Mouse (Mus musculus) spleen, postnatal 0 days (tissue): Measurements from ENCODE around the gene Olfr648. TPM values are rescaled to one million over a fixed set of nuclear protein-coding genes. Genes with fewer than 3 reads are reported as not detected.

Experiments used
- polyA plus RNA-seq: library from polyadenylated mRNA; unstranded; fragments of >200 nt; fragmentation: Nextera tagmentation; extraction: Ambion mirVana; gene quantifications from 2 replicates; pipeline ENCODE4 v1.2.1, GENCODE M21; 2015

The Olfr648 gene
- 0.08 and 0.15 TPM in 2 replicates for polyA plus RNA-seq

GRCm38 (mm10) chr7:104183292-104183691 lies at the start of gene Olfr648:
Gene Olfr648 (minus strand): TSS chr7:104183392.

GRCm38 (mm10) chr7:104218701-104219569 lies 35.7 kb upstream of the Olfr648 start, which contains the start of gene Trim6:
Gene Trim6 (plus strand): TSS chr7:104218793.

GRCm38 (mm10) chr7:104195885-104196284 lies 12.7 kb upstream of the Olfr648 start, which contains the start of gene Olfr649:
Gene Olfr649 (minus strand): TSS chr7:104195985.

DNA sequence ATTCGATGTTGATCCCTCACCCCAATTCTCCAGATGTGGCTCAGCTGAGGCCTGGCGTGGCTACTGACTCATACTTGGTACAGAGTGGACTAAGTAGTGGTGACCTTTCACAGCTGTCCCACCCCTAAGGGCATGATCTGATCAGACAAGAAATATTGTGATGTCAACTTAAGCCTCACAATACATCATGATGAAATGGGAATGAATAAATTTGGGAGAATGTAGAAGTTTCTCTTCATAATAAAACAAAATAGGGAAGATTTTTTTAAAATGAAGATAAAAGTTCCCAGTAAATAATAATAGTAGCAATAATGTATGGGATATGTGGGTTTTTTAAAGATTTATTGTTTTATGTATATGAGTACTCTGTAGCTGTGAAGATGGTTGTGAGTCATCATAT lies 32.7 kb downstream of the Olfr648 start, which contains the start of gene Ubqlnl:
Gene Ubqlnl, minus strand, starts transcription at position 101 of the 400 bp plus-strand sequence.

DNA sequence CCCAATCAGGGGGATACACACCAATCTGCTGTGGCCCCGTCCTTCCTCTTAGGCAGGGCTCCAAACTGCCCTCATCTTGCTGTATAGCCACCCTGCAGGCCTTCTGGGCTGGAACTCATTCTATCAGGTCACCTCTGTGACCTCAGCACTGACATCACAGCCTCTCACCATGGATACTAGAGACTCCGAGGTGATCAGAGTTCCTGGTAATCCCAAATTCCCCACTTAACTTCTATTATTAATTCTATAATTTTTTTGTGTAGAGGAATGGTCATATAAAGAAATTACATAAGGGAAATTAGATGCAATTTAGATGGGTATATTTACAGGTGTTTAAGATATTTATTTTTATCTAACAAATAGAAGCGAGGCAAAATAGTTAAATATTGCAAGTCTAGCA lies 40.0 kb downstream of the Olfr648 start, which contains the start of gene Ubqln3:
Gene Ubqln3, minus strand, starts transcription at position 101 of the 400 bp plus-strand sequence.

GRCm38 (mm10) chr7:104137305-104137704 lies 45.9 kb downstream of the Olfr648 start, which contains the start of gene Olfr643:
Gene Olfr643 (minus strand): TSS chr7:104137405.

DNA sequence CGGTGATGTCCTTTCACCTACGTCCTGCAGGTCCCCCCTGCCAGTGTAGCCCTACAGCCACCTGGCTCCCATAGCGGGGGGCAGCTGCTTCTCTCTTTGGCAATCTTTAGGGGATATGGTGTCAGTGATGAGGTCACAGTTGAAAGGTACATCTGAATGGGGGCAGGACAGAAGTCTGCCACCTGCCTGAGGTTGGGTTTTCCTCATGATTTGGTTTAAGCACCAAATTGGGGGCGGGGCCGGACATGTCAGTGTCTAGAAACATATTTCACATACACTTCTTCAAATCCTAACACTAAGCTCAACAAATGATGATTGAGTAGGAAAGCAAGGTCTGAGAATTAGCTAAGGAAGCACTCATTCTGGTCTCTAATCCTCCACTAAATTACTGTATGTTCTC lies 53.5 kb downstream of the Olfr648 start, which contains the start of gene Ubqln5:
Gene Ubqln5, minus strand, starts transcription at position 101 of the 400 bp plus-strand sequence.

Other genes starting within 250 kb of the Olfr648 start
- gene Olfr632, start 249.0 kb downstream of the Olfr648 start, polyA plus RNA-seq, result 0.07 TPM in 1 of 2 replicates, not detected in the other
- gene Olfr633, start 239.0 kb downstream of the Olfr648 start, polyA plus RNA-seq, result not detected in 2 replicates
- not detected in 2 replicates for gene Olfr635, start 212.2 kb downstream of the Olfr648 start, polyA plus RNA-seq
- not detected in 2 replicates for gene Olfr638, start 184.6 kb downstream of the Olfr648 start, polyA plus RNA-seq
- not detected in 2 replicates for gene Olfr639, start 166.1 kb downstream of the Olfr648 start, polyA plus RNA-seq
- not detected in 2 replicates for gene Olfr640, start 157.8 kb downstream of the Olfr648 start, polyA plus RNA-seq
- gene Olfr641, start 147.9 kb downstream of the Olfr648 start, polyA plus RNA-seq, result not detected in 2 replicates
- not detected in 2 replicates for gene Olfr642, start 130.7 kb downstream of the Olfr648 start, polyA plus RNA-seq
- not detected in 2 replicates for gene 4930516K23Rik, start 121.9 kb downstream of the Olfr648 start, polyA plus RNA-seq
- not detected in 2 replicates for gene Olfr644, start 111.5 kb downstream of the Olfr648 start, polyA plus RNA-seq
- not detected in 2 replicates for gene Olfr645, start 97.9 kb downstream of the Olfr648 start, polyA plus RNA-seq
- not detected in 2 replicates for gene Olfr646, start 78.5 kb downstream of the Olfr648 start, polyA plus RNA-seq
- not detected in 2 replicates for gene Ubqln5, start 53.6 kb downstream of the Olfr648 start, polyA plus RNA-seq
- not detected in 2 replicates for gene Olfr643, start 46.0 kb downstream of the Olfr648 start, polyA plus RNA-seq
- gene Ubqln3, start 40.1 kb downstream of the Olfr648 start, polyA plus RNA-seq, result not detected in 2 replicates
- gene Ubqlnl, start 32.8 kb downstream of the Olfr648 start, polyA plus RNA-seq, result not detected in 2 replicates
- 0.07 TPM in 1 of 2 replicates, not detected in the other for gene Olfm5, start 18.6 kb downstream of the Olfr648 start, polyA plus RNA-seq
- not detected in 2 replicates for gene Olfr649, start 12.6 kb upstream of the Olfr648 start, polyA plus RNA-seq
- gene Trim6, start 35.4 kb upstream of the Olfr648 start, polyA plus RNA-seq, result 0.65 and 1.2 TPM in 2 replicates
- 5.6 and 7.4 TPM in 2 replicates for gene Trim34a, start 61.1 kb upstream of the Olfr648 start, polyA plus RNA-seq
- 2.3 and 2.9 TPM in 2 replicates for gene Trim5, start 104.7 kb upstream of the Olfr648 start, polyA plus RNA-seq
- 13.9 and 19.1 TPM in 2 replicates for gene Trim12a, start 132.1 kb upstream of the Olfr648 start, polyA plus RNA-seq
- gene Trim34b, start 146.1 kb upstream of the Olfr648 start, polyA plus RNA-seq, result 0.13 TPM in 1 of 2 replicates, not detected in the other
- 5.1 and 7.7 TPM in 2 replicates for gene Trim12c, start 170.0 kb upstream of the Olfr648 start, polyA plus RNA-seq
- 6.6 and 7.3 TPM in 2 replicates for gene Trim30b, start 186.5 kb upstream of the Olfr648 start, polyA plus RNA-seq
- gene Trim30c, start 217.4 kb upstream of the Olfr648 start, polyA plus RNA-seq, result 0.32 and 0.52 TPM in 2 replicates